Mouse (Mus musculus) lung, adult 10 weeks (tissue): ENCODE data around the gene Gm14408. TPM values are rescaled to one million over a fixed set of nuclear protein-coding genes. Genes with fewer than 3 reads are reported as not detected.

Source experiments
- polyA plus RNA-seq: library from polyadenylated mRNA; stranded (reverse); fragments of 350-450 nt; fragmentation: Illumina TruSeq; extraction: RNeasy Lipid Tissue Mini Kit (QIAGEN cat#74804); gene quantifications from one replicate; pipeline ENCODE4 v1.2.3, GENCODE M21; 2014; ENCODE audit warnings: low read depth, low replicate concordance; ENCODE audit not compliant: insufficient read depth

Gene Gm14408
- polyA plus RNA-seq, result not detected

DNA sequence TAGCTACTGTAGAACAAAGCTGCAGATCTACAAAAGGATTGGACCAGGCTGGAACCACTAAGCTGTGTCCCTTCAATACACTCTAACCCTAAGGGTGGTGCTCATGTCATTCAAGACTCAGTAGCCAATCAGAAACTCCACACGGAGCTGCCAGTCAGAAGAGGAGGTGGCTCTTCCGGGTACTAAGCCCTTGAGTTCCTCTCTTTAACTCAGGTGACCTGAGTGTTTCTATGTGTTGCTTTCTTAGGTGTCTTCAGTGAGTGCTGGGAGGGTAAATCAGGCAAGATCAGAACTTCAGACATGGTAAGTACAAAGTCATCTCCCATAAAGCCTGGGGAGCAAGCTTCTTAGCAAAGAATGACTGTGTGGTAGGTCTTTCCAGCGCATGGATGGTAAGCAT, at the start of gene Gm14408:
TSS of gene Gm14408 (plus strand) at position 301 of the 400 bp plus-strand sequence.

DNA sequence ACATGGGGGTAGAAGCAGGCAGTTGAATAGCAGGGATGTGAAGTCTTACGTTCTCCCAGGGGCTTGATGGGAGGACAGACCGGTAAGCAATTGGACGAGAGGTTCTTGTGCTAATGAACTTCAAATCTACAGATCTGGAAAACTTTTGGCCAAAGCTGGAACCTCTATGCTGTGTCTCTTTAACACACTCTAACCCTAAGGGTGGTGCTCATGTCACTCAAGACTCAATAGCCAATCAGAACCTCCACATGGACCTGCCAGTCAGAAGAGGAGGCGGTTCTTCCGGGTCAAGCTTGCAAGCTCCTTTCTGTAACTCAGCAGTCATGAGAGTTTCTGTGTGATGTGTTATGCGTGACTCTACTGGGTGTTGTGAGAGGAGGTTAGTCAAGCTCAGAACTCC, 32.6 kb upstream of the Gm14408 start, which contains the start of gene Gm14295:
TSS of gene Gm14295 (plus strand) at position 301 of the 400 bp plus-strand sequence.

Other genes starting within 250 kb of the Gm14408 start
- gene Gm14308, start 194.8 kb upstream of the Gm14408 start, polyA plus RNA-seq, result 2.5 TPM
- gene Zfp973, start 160.6 kb upstream of the Gm14408 start, polyA plus RNA-seq, result 4.0 TPM
- gene Gm14305, start 122.8 kb upstream of the Gm14408 start, polyA plus RNA-seq, result 11.5 TPM
- gene Gm14295, start 32.5 kb upstream of the Gm14408 start, polyA plus RNA-seq, result 13.5 TPM
- 2.0 TPM for gene Gm14296, start 96.7 kb downstream of the Gm14408 start, polyA plus RNA-seq
- gene Gm14419, start 169.8 kb downstream of the Gm14408 start, polyA plus RNA-seq, result 3.8 TPM
- not detected for gene Gm14401, start 243.2 kb downstream of the Gm14408 start, polyA plus RNA-seq